Mouse (Mus musculus): Measurements from ENCODE around the gene Ubald1.

DNA sequence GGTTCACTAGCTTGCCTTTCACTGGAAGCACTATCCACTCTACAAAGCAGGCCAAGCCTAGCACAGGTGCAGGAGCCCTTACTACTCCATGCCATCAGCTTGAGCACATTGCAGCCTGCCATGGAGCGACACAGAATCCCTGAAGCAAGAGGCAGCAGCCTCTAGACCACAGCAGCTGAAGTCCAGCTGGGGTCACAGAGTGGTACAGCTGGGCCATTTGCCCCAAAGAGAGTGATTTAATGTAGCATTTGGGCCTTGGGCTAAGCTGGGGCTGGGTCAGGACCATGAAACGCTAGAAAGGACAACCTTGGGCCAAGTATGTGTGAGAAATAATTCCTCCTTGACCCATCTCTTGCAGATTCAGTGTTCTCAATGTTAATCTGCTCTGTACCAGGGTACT lies 32.0 kb downstream of the Ubald1 start:
- TF ChIP-seq POLR2A (IDR thresholded peaks at IDR 0.05; ENCODE audit: extremely low read depth, insufficient read depth, low read length), result no peak
- TF ChIP-seq CTCF (IDR thresholded peaks at IDR 0.05; ENCODE audit: extremely low read depth, insufficient read depth, low read length), result no peak

Data from cortical plate, adult 2 months (tissue).